Comparison of ENCODE assay signal across 8 mouse cellular contexts in genomic region chr4:138495775-138496174, GRCm38 (mm10). TPM values are rescaled to one million over a fixed set of nuclear protein-coding genes. Genes with fewer than 3 reads are reported as not detected.
A peak's percentile ranks its signal among the peaks of the same experiment; 100 is the strongest.
DNase-seq lines count a peak whose midpoint lies in the region; ATAC-seq lines count a peak whose summit lies in the region.

No protein-coding gene starts in this region.

- DNase-seq in kidney, postnatal 10 days: peak; percentile 79
- DNase-seq in kidney, adult 18-20 months: no peak
- DNase-seq in thymus, postnatal 14 days: no peak
- no peak for DNase-seq in thymus, postnatal 25 days
- DNase-seq in B cell, adult 2 months: no peak

- no peaks in the 10 kb centered on the region for H3K36me3 ChIP-seq in embryonic facial prominence, embryonic 15.5 days
- H3K36me3 ChIP-seq in hindbrain, embryonic 16.5 days (ENCODE audit: control insufficient read depth, insufficient read depth, low read length): no peaks in the 10 kb centered on the region
- no peaks in the 10 kb centered on the region for H3K36me3 ChIP-seq in midbrain, embryonic 15.5 days (replicated peaks)

- H3K4me2 ChIP-seq in embryonic facial prominence, embryonic 15.5 days (replicated peaks): peak overlapping the region; percentile 17; the same call in 1 of the 2 replicates
- H3K4me2 ChIP-seq in hindbrain, embryonic 16.5 days (ENCODE audit: low read length): peak overlapping the region; percentile 39; the same call in 1 of the 2 replicates
- peak overlapping the region; percentile 32 for H3K4me2 ChIP-seq in midbrain, embryonic 15.5 days

- 7% methylated on average over 13 of the region's 13 CpGs for WGBS in embryonic facial prominence, embryonic 15.5 days
- 7% methylated on average over 13 of the region's 13 CpGs for WGBS in hindbrain, embryonic 16.5 days
- WGBS in midbrain, embryonic 15.5 days: 6% methylated on average over 13 of the region's 13 CpGs

- no peak overlapping the region for H3K27ac ChIP-seq in embryonic facial prominence, embryonic 15.5 days (replicated peaks)
- H3K27ac ChIP-seq in hindbrain, embryonic 16.5 days (ENCODE audit: low read depth, low read length): no peak overlapping the region
- H3K27ac ChIP-seq in midbrain, embryonic 15.5 days: peak overlapping the region; percentile 59; the same call in 1 of the 2 replicates

- no peaks in the 10 kb centered on the region for H3K27me3 ChIP-seq in embryonic facial prominence, embryonic 15.5 days
- H3K27me3 ChIP-seq in hindbrain, embryonic 16.5 days (replicated peaks; ENCODE audit: control insufficient read depth, insufficient read depth, low read length): no peaks in the 10 kb centered on the region
- H3K27me3 ChIP-seq in midbrain, embryonic 15.5 days (replicated peaks): no peaks in the 10 kb centered on the region

- H3K9ac ChIP-seq in embryonic facial prominence, embryonic 15.5 days: 0 out of 2 replicates have a peak overlapping the region, but pooled peaks have one; percentile 6
- no peak overlapping the region for H3K9ac ChIP-seq in hindbrain, embryonic 16.5 days (ENCODE audit: low read depth, low read length)
- no peak overlapping the region for H3K9ac ChIP-seq in midbrain, embryonic 15.5 days

- no peak overlapping the region for H3K4me3 ChIP-seq in embryonic facial prominence, embryonic 15.5 days (replicated peaks)
- no peak overlapping the region for H3K4me3 ChIP-seq in hindbrain, embryonic 16.5 days (ENCODE audit: low read length)
- H3K4me3 ChIP-seq in midbrain, embryonic 15.5 days: no peak overlapping the region

- ATAC-seq in embryonic facial prominence, embryonic 15.5 days (ENCODE audit: insufficient number of reproducible peaks, low FRiP score, low TSS enrichment, low read depth): no peak
- ATAC-seq in hindbrain, embryonic 16.5 days: no peak
- no peak for ATAC-seq in midbrain, embryonic 15.5 days (replicated peaks)

- no peaks in the 10 kb centered on the region for H3K9me3 ChIP-seq in embryonic facial prominence, embryonic 15.5 days (replicated peaks)
- no peaks in the 10 kb centered on the region for H3K9me3 ChIP-seq in hindbrain, embryonic 16.5 days (ENCODE audit: control insufficient read depth, low read length)
- H3K9me3 ChIP-seq in midbrain, embryonic 15.5 days: no peaks in the 10 kb centered on the region

- peaks cover 32% of the 10 kb centered on the region for H3K4me1 ChIP-seq in embryonic facial prominence, embryonic 15.5 days
- H3K4me1 ChIP-seq in hindbrain, embryonic 16.5 days (ENCODE audit: control insufficient read depth, insufficient read depth, low read depth, low read length): peaks cover 36% of the 10 kb centered on the region
- H3K4me1 ChIP-seq in midbrain, embryonic 15.5 days: peaks cover 33% of the 10 kb centered on the region

RNA-seq across cellular contexts. Expression of gene Camk2n1, which starts 41.7 kb away (rescaled TPM):
- polyA plus RNA-seq in embryonic facial prominence, embryonic 15.5 days (2015; fragmentation: Nextera tagmentation; extraction: Ambion mirVana): 3.1 and 3.4 TPM in 2 replicates
- 15.5 and 16.7 TPM in 2 replicates for polyA plus RNA-seq in hindbrain, embryonic 16.5 days (2015; fragmentation: Nextera tagmentation; extraction: Ambion mirVana)
- polyA plus RNA-seq in midbrain, embryonic 15.5 days (2015; fragmentation: Nextera tagmentation; extraction: Ambion mirVana): 14.8 and 15.7 TPM in 2 replicates
